Mouse (Mus musculus) olfactory bulb, adult 2 months (tissue): ENCODE results near the gene Dusp5.

Experiments used
- CTCF ChIP-seq: fragments of 200-500 bp; IDR thresholded peaks from 2 replicates; pipeline ENCODE4 v1.5.1; 2012; ENCODE audit warnings: low read depth, mild to moderate bottlenecking, low read length, moderate library complexity; ENCODE audit not compliant: insufficient read depth
- POLR2A ChIP-seq: fragments of 200-500 bp; IDR thresholded peaks from 2 replicates; pipeline ENCODE4 v1.6.1; 2012; ENCODE audit warnings: mild to moderate bottlenecking, low read depth, low read length, moderate library complexity; ENCODE audit not compliant: insufficient read depth

GRCm38 (mm10) chr19:53484918-53485317 is 44.0 kb upstream of the Dusp5 start:
- no peak for TF ChIP-seq CTCF
- TF ChIP-seq POLR2A, result no peak
